Mouse (Mus musculus) stomach, postnatal 0 days (tissue): Measurements from ENCODE around the gene Cd69. TPM values are rescaled to one million over a fixed set of nuclear protein-coding genes. Genes with fewer than 3 reads are reported as not detected.
A peak's percentile ranks its signal among the peaks of the same experiment; 100 is the strongest.

Experiments used
- ATAC-seq: fragments of 200-750 bp; cut with Nextera tagmentation; 2 replicates; pipeline ENCODE4 v1.8.0; 2017; ENCODE audit not compliant: low FRiP score, low TSS enrichment
- DNase-seq: peaks from one replicate; pipeline ENCODE4 v3.0.0-alpha.2; 2016; ENCODE audit warnings: low spot score
- H3K27ac ChIP-seq: fragments of 300-500 bp; sonication (generic); replicated peaks from 2 replicates; pipeline ENCODE4 v1.5.1; 2014; ENCODE audit warnings: mild to moderate bottlenecking, control low read depth
- H3K27me3 ChIP-seq: fragments of 300-500 bp; sonication (generic); 2 replicates; pipeline ENCODE4 v1.6.1; 2014; ENCODE audit warnings: low read length; ENCODE audit not compliant: control insufficient read depth, insufficient read depth
- H3K36me3 ChIP-seq: fragments of 300-500 bp; sonication (generic); 2 replicates; pipeline ENCODE4 v1.6.1; 2014; ENCODE audit warnings: low read length, mixed read lengths; ENCODE audit not compliant: control insufficient read depth, insufficient read depth
- H3K4me1 ChIP-seq: fragments of 300-500 bp; sonication (generic); replicated peaks from 2 replicates; pipeline ENCODE4 v1.6.1; 2014; ENCODE audit warnings: antibody characterized with exemption; ENCODE audit not compliant: control insufficient read depth, insufficient read depth
- H3K4me2 ChIP-seq: fragments of 300-500 bp; sonication (generic); replicated peaks from 2 replicates; pipeline ENCODE4 v1.6.1; 2014; ENCODE audit warnings: low read depth, mild to moderate bottlenecking, control low read depth, moderate library complexity
- H3K4me3 ChIP-seq: fragments of 300-500 bp; sonication (generic); 2 replicates; pipeline ENCODE4 v1.5.1; 2014; ENCODE audit warnings: low read depth, low read length, control low read depth
- H3K9ac ChIP-seq: fragments of 300-500 bp; sonication (generic); 2 replicates; pipeline ENCODE4 v1.6.1; 2014; ENCODE audit warnings: mild to moderate bottlenecking, low read length, control low read depth, mixed read lengths
- H3K9me3 ChIP-seq: fragments of 300-500 bp; sonication (generic); 2 replicates; pipeline ENCODE4 v1.6.1; 2016; ENCODE audit warnings: low read length; ENCODE audit not compliant: control insufficient read depth
- CTCF ChIP-seq: IDR thresholded peaks from 2 replicates; pipeline ENCODE4 v1.5.1; 2016; ENCODE audit warnings: antibody characterized with exemption, low read depth, mild to moderate bottlenecking, moderate library complexity
- EP300 ChIP-seq: optimal IDR thresholded peaks from 2 replicates; pipeline ENCODE3; 2016; ENCODE audit warnings: antibody characterized with exemption
- WGBS: fragments of 180-500 bp; shearing (Covaris S2); extraction: QIAGEN DNeasy Blood & Tissue Kit; methylation state at CpG from one replicate; pipeline ENCODE4 v1.1.7; 2014; 5-methylcytosine and 5-hydroxymethylcytosine counted together
- polyA plus RNA-seq: library from polyadenylated mRNA; unstranded; fragments of >200 nt; fragmentation: Nextera tagmentation; extraction: Ambion mirVana; gene quantifications from 2 replicates; pipeline ENCODE4 v1.2.1, GENCODE M21; 2015

The Cd69 gene
- polyA plus RNA-seq, 1 experiment from 2014 or later = 0.15 TPM

DNA sequence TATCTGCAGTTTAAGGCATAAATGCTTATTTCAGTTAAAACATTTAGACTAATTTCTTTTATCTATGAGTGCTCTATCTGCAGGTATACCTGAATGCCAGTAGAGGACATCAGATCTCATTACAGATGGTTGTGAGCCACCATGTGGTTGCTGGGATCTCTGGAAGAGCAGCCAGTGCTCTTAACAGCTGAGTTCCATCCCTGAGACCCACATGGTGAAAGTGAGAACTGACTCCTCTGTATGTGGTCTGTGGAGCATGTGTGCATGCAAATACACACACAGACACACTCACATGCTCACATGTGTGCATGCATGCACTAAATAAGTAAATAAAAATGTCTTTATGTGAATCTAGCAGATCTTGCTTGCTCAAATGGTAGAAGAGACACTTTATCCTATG, 29.4 kb downstream of the Cd69 start:
- H3K9me3 ChIP-seq = no peaks in the 10 kb centered on the region
- H3K27ac ChIP-seq = no peak overlapping the region
- H3K9ac ChIP-seq = no peak overlapping the region
- H3K36me3 ChIP-seq = no peaks in the 10 kb centered on the region
- DNase-seq (no peak), ATAC-seq (no peak)
- no peak overlapping the region for H3K4me2 ChIP-seq
- TF ChIP-seq EP300 (no peak), CTCF (peak; percentile 30)
- no peak overlapping the region for H3K4me3 ChIP-seq
- no peaks in the 10 kb centered on the region for H3K27me3 ChIP-seq
- no peaks in the 10 kb centered on the region for H3K4me1 ChIP-seq

DNA sequence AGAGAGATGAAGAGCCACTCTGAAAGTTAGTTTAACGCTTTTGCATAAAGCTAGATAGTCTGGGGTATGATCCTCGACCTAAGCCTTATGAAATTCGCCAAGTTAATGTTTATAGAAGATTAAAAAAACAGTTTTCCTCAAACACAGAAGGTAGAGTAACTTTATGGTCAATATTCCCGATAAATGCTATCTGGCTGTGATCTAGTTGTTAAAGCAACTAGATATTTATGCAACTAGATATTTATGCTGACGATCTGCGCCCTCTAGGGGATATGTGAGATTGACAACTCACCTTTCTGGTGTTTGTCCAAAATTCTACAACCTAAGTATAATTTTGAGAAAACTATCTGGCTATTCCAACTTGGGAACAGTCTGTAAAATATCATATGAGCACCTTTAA, 33.3 kb downstream of the Cd69 start:
- Histone ChIP-seq H3K36me3 (no peaks in the 10 kb centered on the region), H3K27me3 (no peaks in the 10 kb centered on the region), H3K4me1 (peaks cover 1% of the 10 kb centered on the region; the same call in 1 of the 2 replicates), H3K4me3 (no peak overlapping the region), H3K9me3 (no peaks in the 10 kb centered on the region), H3K9ac (no peak overlapping the region), H3K4me2 (no peak overlapping the region), H3K27ac (no peak overlapping the region)
- DNase-seq = no peak
- TF ChIP-seq CTCF (peak; percentile 73), EP300 (no peak)
- ATAC-seq = no peak
- WGBS = 41% methylated on average over 6 of the region's 6 CpGs

DNA sequence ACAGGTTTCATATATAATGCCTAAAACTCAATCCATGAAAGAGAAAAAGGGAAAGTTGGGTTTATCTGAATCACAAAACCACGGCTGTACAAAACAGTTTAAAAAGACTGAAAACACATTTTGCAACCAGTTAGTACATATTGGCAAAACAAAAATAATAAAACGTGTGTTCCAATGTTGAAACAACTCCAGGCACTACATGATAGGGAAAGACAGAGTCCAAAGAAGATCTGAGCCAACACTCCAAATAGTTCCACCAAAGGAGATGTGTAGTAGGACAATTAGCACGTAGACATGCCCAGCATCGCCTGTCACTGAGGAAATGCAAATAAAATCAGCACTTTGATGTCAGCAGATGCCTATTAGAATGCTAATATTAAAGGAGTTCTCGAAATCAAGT, 33.8 kb downstream of the Cd69 start:
- Histone ChIP-seq H3K4me1 (peaks cover 3% of the 10 kb centered on the region; the same call in 1 of the 2 replicates), H3K27ac (no peak overlapping the region), H3K36me3 (no peaks in the 10 kb centered on the region), H3K9ac (no peak overlapping the region), H3K9me3 (no peaks in the 10 kb centered on the region), H3K4me2 (no peak overlapping the region), H3K4me3 (no peak overlapping the region), H3K27me3 (no peaks in the 10 kb centered on the region)
- DNase-seq (no peak), ATAC-seq (no peak)
- TF ChIP-seq CTCF (no peak), EP300 (no peak)
- 64% methylated on average over 5 of the region's 5 CpGs for WGBS

DNA sequence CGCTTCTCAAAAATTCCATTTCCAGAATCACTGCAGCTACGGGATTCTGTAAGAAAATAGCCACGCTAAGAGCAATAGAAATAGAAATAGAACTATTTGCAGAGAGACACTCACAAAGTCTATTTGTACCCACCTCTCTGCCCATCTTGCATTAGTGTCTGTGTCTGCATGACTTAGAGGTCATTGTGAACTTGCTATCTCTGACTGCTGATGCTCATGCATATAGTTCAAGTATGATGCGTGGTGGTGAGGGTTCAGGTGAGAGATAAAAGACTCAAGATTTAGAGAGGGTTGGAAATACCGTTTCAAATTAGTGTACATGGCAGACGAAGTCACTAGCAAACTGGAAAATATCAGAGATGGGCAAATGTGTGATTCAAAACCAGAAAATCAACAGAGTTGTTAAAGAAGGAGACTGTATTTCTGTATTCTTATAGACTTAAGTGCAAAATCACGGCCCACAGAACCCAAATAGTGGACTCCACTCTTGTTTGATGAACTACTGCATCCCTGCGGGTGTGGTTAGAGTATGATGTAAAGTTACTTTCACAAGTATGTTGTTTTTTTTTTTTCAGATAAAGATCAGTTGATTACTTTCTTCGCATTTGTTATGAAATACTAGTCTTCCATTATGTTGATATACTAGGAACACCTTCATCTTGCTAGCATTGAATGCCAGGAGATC, 35.5 kb downstream of the Cd69 start:
- H3K4me2 ChIP-seq = no peak overlapping the region
- ATAC-seq = no peak
- no peak overlapping the region for H3K9ac ChIP-seq
- H3K36me3 ChIP-seq = no peaks in the 10 kb centered on the region
- no peaks in the 10 kb centered on the region for H3K9me3 ChIP-seq
- DNase-seq = no peak
- H3K27me3 ChIP-seq = no peaks in the 10 kb centered on the region
- 86% methylated on average over 9 of the region's 9 CpGs for WGBS
- no peak overlapping the region for H3K4me3 ChIP-seq
- H3K27ac ChIP-seq = no peak overlapping the region
- H3K4me1 ChIP-seq = peaks cover 9% of the 10 kb centered on the region
- no peak for TF ChIP-seq EP300
- TF ChIP-seq CTCF = no peak

DNA sequence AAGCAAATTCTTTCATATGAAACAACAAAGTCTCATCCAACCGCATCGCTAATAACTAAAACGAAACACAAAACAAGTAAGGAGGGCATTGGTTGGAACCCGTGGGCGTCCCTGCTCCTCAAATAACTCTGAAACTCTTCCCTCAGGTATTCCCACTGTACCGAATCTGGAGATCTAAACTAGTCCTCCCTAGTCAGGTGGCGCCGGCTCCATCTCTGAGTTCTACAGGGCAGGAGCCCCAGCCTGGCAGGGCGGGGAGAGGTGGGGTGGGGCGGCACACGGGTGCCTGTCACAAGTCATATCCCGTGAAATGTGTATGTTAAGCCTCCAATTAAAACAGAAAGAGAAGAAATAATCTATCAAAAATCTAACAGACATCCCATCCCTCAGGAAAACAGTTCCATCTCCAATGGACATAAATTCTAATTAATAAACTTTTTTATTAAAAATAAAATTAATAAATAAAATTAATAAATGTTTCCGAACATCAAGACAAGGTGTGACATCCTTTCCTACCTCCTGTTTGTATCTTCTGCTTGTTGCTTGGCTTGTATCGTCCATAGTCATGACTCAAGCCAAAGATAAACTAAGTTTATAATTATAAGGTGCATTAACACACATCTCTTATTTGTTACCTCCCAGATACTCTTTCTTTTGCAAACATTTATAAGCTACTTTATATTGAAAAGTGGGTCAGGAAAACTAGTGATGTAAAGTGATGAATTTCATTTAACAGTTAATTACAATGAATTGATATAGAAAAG, 36.8 kb downstream of the Cd69 start:
- peak overlapping the region; percentile 52 for H3K9ac ChIP-seq
- peak overlapping the region; percentile 53 for H3K4me2 ChIP-seq
- no peaks in the 10 kb centered on the region for H3K27me3 ChIP-seq
- peaks cover 9% of the 10 kb centered on the region for H3K4me1 ChIP-seq
- peak overlapping the region; percentile 30 for H3K27ac ChIP-seq
- 9% methylated on average over 14 of the region's 14 CpGs for WGBS
- DNase-seq = peak; percentile 82
- peak overlapping the region; percentile 44 for H3K4me3 ChIP-seq
- no peak for TF ChIP-seq CTCF
- TF ChIP-seq EP300 = no peak
- H3K9me3 ChIP-seq = no peaks in the 10 kb centered on the region
- no peaks in the 10 kb centered on the region for H3K36me3 ChIP-seq
- peak; percentile 81 for ATAC-seq
